Mouse (Mus musculus) neural tube, embryonic 12.5 days (tissue): ENCODE results near the gene Htr5b. TPM values are rescaled to one million over a fixed set of nuclear protein-coding genes. Genes with fewer than 3 reads are reported as not detected.

Source experiments
- ATAC-seq: fragments of 200-750 bp; cut with Nextera tagmentation; 2 replicates; pipeline ENCODE4 v1.8.0; 2017; ENCODE audit warnings: low read depth, mild to moderate bottlenecking, moderate TSS enrichment, moderate library complexity; ENCODE audit not compliant: low FRiP score
- H3K27ac ChIP-seq: fragments of 300-500 bp; sonication (generic); 2 replicates; pipeline ENCODE4 v1.5.1; 2016
- H3K27me3 ChIP-seq: fragments of 300-500 bp; sonication (generic); replicated peaks from 2 replicates; pipeline ENCODE4 v1.6.1; 2016; ENCODE audit warnings: mild to moderate bottlenecking
- H3K36me3 ChIP-seq: fragments of 300-500 bp; sonication (generic); 2 replicates; pipeline ENCODE4 v1.6.1; 2016; ENCODE audit warnings: mild to moderate bottlenecking
- H3K4me1 ChIP-seq: fragments of 300-500 bp; sonication (generic); 2 replicates; pipeline ENCODE4 v1.6.1; 2016
- H3K4me2 ChIP-seq: fragments of 300-500 bp; sonication (generic); replicated peaks from 2 replicates; pipeline ENCODE4 v1.6.1; 2016; ENCODE audit warnings: mild to moderate bottlenecking
- H3K4me3 ChIP-seq: fragments of 300-500 bp; sonication (generic); 2 replicates; pipeline ENCODE4 v1.5.1; 2016
- H3K9ac ChIP-seq: fragments of 300-500 bp; sonication (generic); 2 replicates; pipeline ENCODE4 v1.6.1; 2016; ENCODE audit warnings: mild to moderate bottlenecking
- H3K9me3 ChIP-seq: fragments of 300-500 bp; sonication (generic); 2 replicates; pipeline ENCODE4 v1.6.1; 2016; ENCODE audit warnings: mild to moderate bottlenecking
- WGBS: fragments of 180-500 bp; shearing (Covaris S2); methylation state at CpG from one replicate; pipeline ENCODE4 v1.1.7; 2016; 5-methylcytosine and 5-hydroxymethylcytosine counted together
- polyA plus RNA-seq: library from polyadenylated mRNA; unstranded; fragments of >200 nt; fragmentation: Nextera tagmentation; extraction: Ambion mirVana; gene quantifications from 2 replicates; pipeline ENCODE4 v1.2.1, GENCODE M21; 2016

The Htr5b gene
- polyA plus RNA-seq, 1 experiment from 2014 or later = 0.13 TPM

DNA sequence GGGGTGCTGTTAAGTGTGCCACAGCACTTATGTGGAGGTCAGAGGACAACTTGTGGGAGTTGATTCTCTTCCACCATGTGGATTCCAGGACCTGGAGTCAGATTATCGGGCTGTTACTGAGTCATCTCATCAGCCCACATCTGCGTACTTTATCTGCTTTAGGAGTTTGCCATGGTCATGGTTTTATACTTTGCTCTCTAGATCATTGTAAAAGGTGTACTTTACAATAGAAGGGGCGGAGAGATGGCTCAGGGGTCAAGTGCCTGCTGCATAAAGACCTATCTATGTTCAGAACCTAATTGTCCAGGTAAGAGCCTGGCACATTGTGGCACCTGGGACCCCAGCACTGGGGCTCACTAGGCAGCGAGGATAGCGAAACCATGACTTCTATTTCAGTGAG is 48.9 kb downstream of the Htr5b start:
- H3K9ac ChIP-seq = no peak overlapping the region
- no peak overlapping the region for H3K4me2 ChIP-seq
- no peak for ATAC-seq
- no peak overlapping the region for H3K4me3 ChIP-seq
- 90% methylated on average over 5 of the region's 5 CpGs for WGBS
- H3K9me3 ChIP-seq = no peaks in the 10 kb centered on the region
- H3K4me1 ChIP-seq = no peaks in the 10 kb centered on the region
- H3K27me3 ChIP-seq = no peaks in the 10 kb centered on the region
- peaks cover 52% of the 10 kb centered on the region for H3K36me3 ChIP-seq
- no peak overlapping the region for H3K27ac ChIP-seq

DNA sequence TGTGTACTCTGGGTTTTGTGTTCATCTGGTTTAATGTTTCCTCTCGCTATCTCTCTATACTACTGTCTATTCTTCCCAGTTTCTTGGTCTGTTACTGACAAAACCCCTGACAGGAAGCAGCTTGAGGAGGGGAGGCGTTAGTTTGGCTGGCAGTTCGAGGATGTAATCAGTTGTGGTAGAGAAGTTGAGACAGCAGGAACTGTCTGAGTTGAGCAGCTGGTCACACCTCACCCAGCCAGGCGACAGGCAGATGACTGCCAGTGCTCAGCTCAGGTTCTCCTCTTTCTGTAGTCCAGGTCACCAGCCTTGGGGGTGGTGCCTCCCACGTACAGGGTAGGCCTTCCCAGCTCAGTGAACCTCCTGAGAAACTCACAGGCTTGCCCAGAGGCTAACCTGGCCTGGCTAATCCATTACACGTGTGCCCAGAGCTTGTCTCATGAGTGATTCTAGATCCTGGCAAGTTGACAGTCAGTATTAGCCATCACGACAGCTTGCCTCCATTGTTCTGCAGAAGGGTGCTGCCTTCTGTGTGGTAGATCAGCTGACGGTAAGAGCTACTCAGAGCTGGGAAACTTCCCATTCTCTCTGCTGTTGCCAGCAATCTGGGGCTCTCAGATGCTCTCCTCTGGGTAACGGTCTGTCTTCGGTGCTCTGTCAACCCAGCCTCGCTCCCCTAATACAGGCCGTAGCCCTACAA is 49.8 kb downstream of the Htr5b start:
- H3K4me2 ChIP-seq = no peak overlapping the region
- no peak overlapping the region for H3K4me3 ChIP-seq
- H3K4me1 ChIP-seq = no peaks in the 10 kb centered on the region
- H3K36me3 ChIP-seq = peaks cover 51% of the 10 kb centered on the region
- H3K27ac ChIP-seq = no peak overlapping the region
- no peak for ATAC-seq
- no peaks in the 10 kb centered on the region for H3K9me3 ChIP-seq
- no peak overlapping the region for H3K9ac ChIP-seq
- WGBS = 88% methylated on average over 12 of the region's 12 CpGs
- H3K27me3 ChIP-seq = no peaks in the 10 kb centered on the region

DNA sequence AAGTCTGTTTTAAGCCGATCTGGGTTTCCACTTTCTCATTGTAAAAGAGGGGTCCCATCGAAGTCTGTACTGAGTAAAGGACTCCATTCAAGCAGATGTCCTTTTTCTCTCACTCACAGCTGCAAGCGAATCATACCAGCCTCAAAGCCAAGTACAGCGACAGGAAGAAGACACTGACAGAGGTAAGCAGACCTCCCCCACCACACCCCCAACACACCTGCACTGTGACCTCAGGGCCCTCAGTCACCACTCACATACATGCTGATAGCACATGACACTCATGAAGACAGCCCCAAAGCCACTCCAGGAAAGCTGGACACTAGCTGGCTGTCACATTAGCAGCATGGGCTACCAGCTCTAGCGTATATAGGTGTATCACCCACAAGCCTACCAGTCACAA is 50.5 kb downstream of the Htr5b start:
- Histone ChIP-seq H3K36me3 (peaks cover 44% of the 10 kb centered on the region), H3K9me3 (no peaks in the 10 kb centered on the region), H3K27me3 (no peaks in the 10 kb centered on the region), H3K27ac (no peak overlapping the region), H3K4me2 (no peak overlapping the region), H3K4me1 (no peaks in the 10 kb centered on the region), H3K9ac (no peak overlapping the region), H3K4me3 (no peak overlapping the region)
- ATAC-seq = no peak
- WGBS = 89% methylated on average over 5 of the region's 5 CpGs

DNA sequence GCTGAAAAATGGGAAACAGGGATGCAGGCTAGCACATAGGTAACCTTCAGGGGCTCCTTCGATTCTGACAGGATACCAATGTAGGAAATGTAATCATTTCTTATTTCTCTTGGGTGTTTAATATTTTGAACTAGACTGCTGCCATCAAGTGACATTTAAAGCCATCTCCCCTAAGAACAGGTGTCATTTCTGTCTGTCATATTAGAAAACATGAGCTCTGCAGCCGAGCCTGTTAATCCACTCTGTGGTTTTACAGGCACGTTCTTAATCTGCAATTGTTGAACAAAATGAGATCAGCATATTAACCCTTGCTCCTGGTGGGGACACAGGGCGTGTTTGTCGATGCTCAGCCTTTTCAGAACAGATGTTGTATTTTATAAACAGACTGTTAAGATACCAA is 56.8 kb downstream of the Htr5b start:
- WGBS = 89% methylated on average over 5 of the region's 5 CpGs
- H3K36me3 ChIP-seq = peaks cover 5% of the 10 kb centered on the region; the same call in 1 of the 2 replicates
- H3K9me3 ChIP-seq = no peaks in the 10 kb centered on the region
- no peak overlapping the region for H3K27ac ChIP-seq
- no peaks in the 10 kb centered on the region for H3K4me1 ChIP-seq
- no peak overlapping the region for H3K9ac ChIP-seq
- H3K27me3 ChIP-seq = no peaks in the 10 kb centered on the region
- H3K4me3 ChIP-seq = no peak overlapping the region
- ATAC-seq = no peak
- no peak overlapping the region for H3K4me2 ChIP-seq

DNA sequence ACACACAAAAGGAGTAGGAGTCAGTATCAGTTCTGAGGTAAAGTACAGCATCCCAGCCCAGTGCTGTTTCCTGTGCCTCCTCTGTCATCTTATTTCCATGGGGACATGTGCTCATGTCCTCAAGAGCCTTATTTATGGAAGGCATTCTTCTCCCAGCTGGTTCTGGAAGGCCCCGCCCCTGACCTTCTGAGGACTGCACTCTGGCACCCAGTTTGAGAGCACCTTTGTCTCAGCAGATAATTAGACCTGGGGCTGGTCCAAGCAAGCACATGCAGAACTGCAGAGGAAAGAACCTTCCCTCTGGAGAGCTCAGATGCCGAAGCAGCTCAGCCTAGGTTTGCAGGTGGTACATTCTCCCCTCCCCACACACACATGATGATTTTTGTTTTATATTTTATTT is 60.0 kb downstream of the Htr5b start:
- Histone ChIP-seq H3K4me1 (no peaks in the 10 kb centered on the region), H3K36me3 (0 out of 2 replicates have a peak, but pooled peaks cover 7% of the 10 kb centered on the region), H3K27ac (no peak overlapping the region), H3K4me2 (no peak overlapping the region), H3K27me3 (no peaks in the 10 kb centered on the region), H3K9me3 (no peaks in the 10 kb centered on the region), H3K4me3 (no peak overlapping the region), H3K9ac (no peak overlapping the region)
- no peak for ATAC-seq
- WGBS = 87% methylated on average over 2 of the region's 2 CpGs

DNA sequence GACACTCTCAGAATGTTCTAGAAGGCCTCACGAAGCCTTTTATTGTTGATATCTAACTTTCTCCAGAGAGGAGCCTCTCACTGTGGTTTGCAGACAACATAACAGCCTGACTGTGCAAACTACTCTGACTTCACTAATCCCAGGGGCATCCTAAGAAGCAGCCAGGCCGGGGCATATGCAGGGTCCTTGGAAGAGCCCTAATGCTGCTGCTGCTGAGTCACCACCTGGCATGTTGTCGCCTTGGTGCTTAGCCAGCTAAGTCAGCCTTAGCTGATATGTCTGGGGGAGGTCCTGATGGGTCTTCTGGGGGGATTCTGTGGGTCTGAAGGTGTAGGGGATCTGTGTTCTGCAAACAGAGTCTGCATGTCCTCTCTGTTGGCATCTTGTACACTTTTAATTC is 62.0 kb downstream of the Htr5b start:
- ATAC-seq = no peak
- Histone ChIP-seq H3K36me3 (peaks cover 25% of the 10 kb centered on the region; the same call in 1 of the 2 replicates), H3K9me3 (no peaks in the 10 kb centered on the region), H3K27ac (no peak overlapping the region), H3K4me2 (no peak overlapping the region), H3K4me3 (no peak overlapping the region), H3K4me1 (no peaks in the 10 kb centered on the region), H3K27me3 (no peaks in the 10 kb centered on the region), H3K9ac (no peak overlapping the region)
- WGBS = 83% methylated on average over 3 of the region's 3 CpGs

DNA sequence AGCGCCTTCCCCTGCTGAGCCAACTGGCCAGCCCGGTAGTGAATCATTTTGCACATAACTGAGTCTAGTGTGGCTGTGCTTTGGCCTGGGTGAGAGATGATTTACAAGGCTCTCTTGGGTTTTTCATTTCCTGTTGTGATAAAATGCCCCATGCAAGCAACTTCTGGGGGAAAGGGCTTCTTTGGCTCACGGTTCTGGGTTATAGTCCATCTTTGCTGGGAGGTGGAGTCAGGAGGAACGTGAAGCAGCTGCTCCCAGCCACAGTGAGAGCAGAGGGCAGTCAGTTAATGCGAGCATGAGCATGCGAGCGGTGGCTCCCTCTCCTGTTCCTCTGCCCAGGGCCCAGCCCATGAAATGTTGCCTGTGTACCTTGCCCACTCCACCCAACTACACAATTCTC is 64.5 kb downstream of the Htr5b start:
- no peaks in the 10 kb centered on the region for H3K9me3 ChIP-seq
- no peak overlapping the region for H3K9ac ChIP-seq
- peaks cover 25% of the 10 kb centered on the region; the same call in 1 of the 2 replicates for H3K36me3 ChIP-seq
- H3K4me2 ChIP-seq = no peak overlapping the region
- H3K27ac ChIP-seq = no peak overlapping the region
- no peak overlapping the region for H3K4me3 ChIP-seq
- 77% methylated on average over 7 of the region's 7 CpGs for WGBS
- ATAC-seq = no peak
- no peaks in the 10 kb centered on the region for H3K4me1 ChIP-seq
- no peaks in the 10 kb centered on the region for H3K27me3 ChIP-seq

DNA sequence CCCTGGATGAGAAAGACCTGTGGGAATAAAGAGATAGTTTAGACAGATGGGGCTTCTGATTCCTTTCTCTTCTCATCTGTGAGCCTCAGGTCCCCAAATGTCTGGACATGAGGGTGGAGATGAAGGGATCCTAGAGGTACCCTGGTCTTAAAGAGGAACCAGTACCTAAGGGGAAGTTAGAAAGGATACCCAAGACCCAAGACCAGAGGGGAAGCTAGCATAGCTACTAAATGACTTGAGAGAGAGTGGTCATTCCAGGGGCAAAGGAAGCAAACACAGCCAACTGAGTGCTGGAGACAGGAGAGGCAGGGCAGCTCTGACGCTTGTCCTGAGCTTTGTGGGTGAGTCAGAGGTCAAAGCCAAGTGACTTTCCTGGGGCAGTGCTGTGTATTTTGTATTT is 65.6 kb downstream of the Htr5b start:
- Histone ChIP-seq H3K27me3 (no peaks in the 10 kb centered on the region), H3K36me3 (peaks cover 25% of the 10 kb centered on the region; the same call in 1 of the 2 replicates), H3K9ac (no peak overlapping the region), H3K9me3 (no peaks in the 10 kb centered on the region), H3K4me2 (no peak overlapping the region), H3K4me1 (no peaks in the 10 kb centered on the region), H3K4me3 (no peak overlapping the region), H3K27ac (no peak overlapping the region)
- ATAC-seq = no peak
- WGBS = 78% methylated on average over 1 of the region's 1 CpGs

DNA sequence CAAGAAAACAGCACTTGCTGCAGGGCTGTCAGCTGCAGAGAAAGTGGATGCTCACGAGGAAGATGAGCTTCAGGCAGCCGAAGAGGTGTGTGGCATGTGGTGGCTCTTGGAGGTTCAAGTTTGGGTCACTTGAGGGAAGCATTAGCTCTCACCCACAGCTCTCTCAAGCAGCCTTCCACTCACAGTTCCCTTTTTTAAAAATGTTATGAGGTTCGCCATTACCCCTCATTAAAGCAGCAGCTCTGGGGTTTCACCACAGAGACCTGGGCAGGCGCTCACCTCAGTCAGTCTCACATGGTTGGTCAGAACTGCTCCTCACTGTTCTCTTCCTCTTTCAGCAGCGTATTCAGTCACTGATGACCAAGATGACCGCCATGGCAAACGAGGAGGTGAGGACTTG is 66.4 kb downstream of the Htr5b start:
- H3K9me3 ChIP-seq = no peaks in the 10 kb centered on the region

DNA sequence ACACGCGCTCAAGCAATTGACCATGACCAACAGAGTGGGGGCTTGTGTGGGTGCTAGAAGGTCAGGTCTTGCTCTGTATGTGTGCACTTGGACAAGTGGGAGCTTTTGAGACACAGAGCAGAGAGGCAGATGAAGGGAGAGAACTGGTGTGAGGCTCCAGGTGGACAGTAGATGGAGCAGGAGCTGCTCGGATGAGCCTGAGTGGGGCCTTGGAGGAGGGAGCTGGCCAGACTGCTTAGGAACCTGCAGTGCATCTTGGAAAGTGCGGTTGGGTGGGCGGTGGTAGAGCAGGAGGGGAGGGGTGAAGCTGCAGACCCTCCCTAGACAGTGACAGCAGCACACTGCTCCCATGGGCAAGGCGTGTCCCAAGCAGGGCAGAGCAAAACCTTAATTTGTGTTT is 68.2 kb downstream of the Htr5b start:
- H3K36me3 ChIP-seq = peaks cover 28% of the 10 kb centered on the region; the same call in 1 of the 2 replicates
- no peak overlapping the region for H3K4me2 ChIP-seq
- no peak overlapping the region for H3K27ac ChIP-seq
- no peaks in the 10 kb centered on the region for H3K9me3 ChIP-seq
- WGBS = 70% methylated on average over 6 of the region's 6 CpGs
- H3K9ac ChIP-seq = no peak overlapping the region
- no peak for ATAC-seq
- H3K27me3 ChIP-seq = no peaks in the 10 kb centered on the region
- H3K4me1 ChIP-seq = no peaks in the 10 kb centered on the region
- H3K4me3 ChIP-seq = no peak overlapping the region

More for the DNA sequence above, 66.4 kb downstream of the Htr5b start:
- WGBS = 89% methylated on average over 7 of the region's 7 CpGs
- no peaks in the 10 kb centered on the region for H3K4me1 ChIP-seq
- no peak overlapping the region for H3K27ac ChIP-seq
- H3K4me3 ChIP-seq = no peak overlapping the region
- no peaks in the 10 kb centered on the region for H3K27me3 ChIP-seq
- no peak overlapping the region for H3K4me2 ChIP-seq
- no peak for ATAC-seq
- no peak overlapping the region for H3K9ac ChIP-seq
- peaks cover 24% of the 10 kb centered on the region; the same call in 1 of the 2 replicates for H3K36me3 ChIP-seq

Other genes with a start within 250 kb of the Htr5b start
- 25.8 and 33.8 TPM in 2 replicates for gene Insig2, start 195.9 kb downstream of the Htr5b start, polyA plus RNA-seq
- 12.0 and 12.2 TPM in 2 replicates for gene Ccdc93, start 97.4 kb downstream of the Htr5b start, polyA plus RNA-seq
- gene Ddx18, start 39.5 kb upstream of the Htr5b start, polyA plus RNA-seq = 55.9 and 60.5 TPM in 2 replicates